Mouse (Mus musculus): ENCODE results near the gene Pik3c2b. TPM values are rescaled to one million over a fixed set of nuclear protein-coding genes. Genes with fewer than 3 reads are reported as not detected.

Gene Pik3c2b
- total RNA-seq, 2 experiments from 2014 or later = 22.7 to 24.3 TPM

DNA sequence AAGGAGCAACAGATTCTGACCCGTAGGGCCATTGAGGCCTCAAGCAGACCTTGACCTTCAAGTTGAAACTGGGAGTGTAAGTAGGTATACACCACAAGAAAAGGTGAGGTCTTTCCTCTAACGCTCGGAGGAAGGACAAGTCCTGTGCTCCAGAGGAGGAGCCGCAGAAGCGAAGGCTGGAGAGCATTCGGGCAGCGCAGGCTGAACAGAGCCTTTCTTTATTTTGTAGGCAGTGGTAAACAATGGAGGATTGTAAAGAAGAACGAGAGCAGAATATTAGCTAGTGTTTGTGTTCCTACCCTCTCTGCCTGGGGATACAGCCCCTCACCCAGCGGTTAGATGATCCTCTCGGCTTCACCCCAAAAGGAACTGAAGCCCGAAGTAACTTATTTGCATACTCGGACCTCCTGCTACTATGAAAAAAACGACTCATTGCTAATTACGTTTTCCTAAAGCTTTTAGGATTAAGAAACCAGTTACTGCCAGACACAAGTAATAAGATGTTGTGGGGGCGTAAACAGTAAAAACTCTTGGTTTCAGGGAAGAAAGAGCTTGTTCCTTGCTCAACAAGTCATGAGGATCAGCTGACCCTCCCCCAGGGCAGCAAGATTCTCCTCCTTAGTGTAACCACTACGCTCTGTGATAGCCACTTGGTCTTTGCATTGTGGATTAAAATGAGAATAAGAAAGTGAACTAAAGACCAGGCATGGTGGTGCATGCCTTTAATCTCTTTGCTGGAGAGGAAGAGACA lies 84.2 kb downstream of the Pik3c2b start:
- no peak for DNase-seq
- intact Hi-C loops (cut with DNase I) = no loop called here

DNA sequence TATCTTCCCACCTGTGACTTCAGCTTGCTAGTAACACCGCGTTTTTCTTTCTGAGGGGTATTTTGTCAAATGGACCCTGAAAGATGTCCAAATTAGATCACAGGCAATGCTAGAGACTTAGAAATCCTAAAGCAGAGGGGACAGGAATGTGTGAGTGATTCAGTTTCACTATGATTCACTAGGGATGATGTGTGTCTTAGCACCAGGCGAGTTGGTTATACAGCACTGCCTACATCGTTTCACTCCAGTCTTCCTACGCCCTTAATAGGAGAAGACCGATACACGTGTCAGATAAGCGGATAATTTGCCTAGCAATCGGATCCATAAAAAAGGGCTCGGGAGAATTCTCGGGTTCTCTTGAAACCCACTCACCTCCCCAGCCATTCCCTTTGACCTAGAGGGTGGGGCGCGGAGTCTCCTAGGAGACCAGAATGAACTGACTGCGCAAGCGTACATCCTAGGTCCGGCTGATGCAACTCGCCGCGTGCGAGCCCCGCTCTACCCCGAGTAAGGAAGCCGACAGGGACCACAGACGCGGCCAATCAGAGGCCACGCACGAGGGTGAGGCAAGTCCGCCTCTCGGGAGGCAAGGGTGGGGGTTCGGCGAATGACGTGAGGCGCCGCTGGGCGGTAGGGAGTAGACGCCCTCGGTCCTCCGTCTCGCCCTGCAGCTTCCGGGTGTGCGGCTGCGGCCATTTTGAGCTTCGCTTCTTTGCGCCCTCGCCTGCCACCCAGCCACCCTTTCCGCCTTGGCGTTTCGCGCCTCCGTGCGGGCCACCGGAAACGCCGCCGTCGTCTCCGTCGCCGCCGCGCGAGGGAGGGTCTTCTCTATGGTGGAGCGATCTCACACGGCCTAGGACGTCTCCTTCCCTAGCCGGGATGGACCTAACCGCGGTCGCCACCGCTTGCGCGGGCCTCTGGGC lies 85.4 kb downstream of the Pik3c2b start, which contains the start of gene Ppp1r15b:
Gene Ppp1r15b (plus strand): TSS at position 506 of the 923 bp plus-strand sequence.
- intact Hi-C loops (cut with DNase I) = no loop called here
- DNase-seq = peak; percentile 97

- no peak for DNase-seq
- intact Hi-C loops (cut with DNase I) = no loop called here
Observed at GRCm38 (mm10) chr1:133131561-133131905, 86.1 kb downstream of the Pik3c2b start.

DNA sequence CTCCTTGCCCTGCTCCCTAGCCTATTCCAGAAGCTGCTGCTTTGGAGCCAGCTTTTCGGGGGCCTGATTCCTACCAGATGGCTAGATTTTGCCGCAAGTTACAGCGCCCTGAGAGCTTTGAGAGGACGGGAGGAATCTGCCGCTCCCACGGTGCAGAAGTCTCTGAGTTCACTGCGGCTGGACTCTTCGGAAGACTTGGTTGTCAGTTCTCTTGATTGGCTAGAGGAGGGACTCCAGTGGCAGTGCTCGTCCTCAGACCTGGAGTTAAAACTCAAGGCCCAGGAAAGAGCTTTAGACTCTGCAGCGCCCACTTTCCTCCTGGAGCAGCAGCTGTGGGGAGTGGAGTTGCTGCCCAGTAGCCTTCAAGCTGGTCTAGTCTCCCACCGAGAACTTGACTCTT lies 86.5 kb downstream of the Pik3c2b start:
- peak; percentile 27 to 31 for DNase-seq
- intact Hi-C loops (cut with DNase I) = no loop called here

GRCm38 (mm10) chr1:133132388-133133326 lies 87.2 kb downstream of the Pik3c2b start:
- DNase-seq = peak in 1 of 2 experiments; percentile 10
- intact Hi-C loops (cut with DNase I) = no loop called here

DNA sequence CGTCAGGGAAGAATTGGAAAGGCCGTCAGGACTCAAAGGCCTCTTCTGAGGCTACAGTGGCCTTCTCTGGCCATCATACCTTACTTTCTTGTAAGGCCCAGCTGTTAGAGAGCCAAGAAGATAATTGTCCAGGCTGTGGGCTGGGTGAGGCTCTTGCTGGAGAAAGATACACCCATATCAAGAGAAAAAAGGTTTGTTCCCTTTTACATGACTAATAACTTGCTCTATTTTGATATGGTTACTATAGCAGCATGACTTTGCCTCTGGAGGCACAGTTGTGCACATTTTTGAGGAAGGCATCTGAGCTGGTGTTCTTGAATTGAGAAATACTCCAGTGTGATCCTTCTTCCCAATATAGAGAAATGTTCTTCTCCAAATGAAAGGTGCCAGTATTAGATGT lies 88.0 kb downstream of the Pik3c2b start:
- intact Hi-C loops (cut with DNase I) = no loop called here
- no peak for DNase-seq

DNA sequence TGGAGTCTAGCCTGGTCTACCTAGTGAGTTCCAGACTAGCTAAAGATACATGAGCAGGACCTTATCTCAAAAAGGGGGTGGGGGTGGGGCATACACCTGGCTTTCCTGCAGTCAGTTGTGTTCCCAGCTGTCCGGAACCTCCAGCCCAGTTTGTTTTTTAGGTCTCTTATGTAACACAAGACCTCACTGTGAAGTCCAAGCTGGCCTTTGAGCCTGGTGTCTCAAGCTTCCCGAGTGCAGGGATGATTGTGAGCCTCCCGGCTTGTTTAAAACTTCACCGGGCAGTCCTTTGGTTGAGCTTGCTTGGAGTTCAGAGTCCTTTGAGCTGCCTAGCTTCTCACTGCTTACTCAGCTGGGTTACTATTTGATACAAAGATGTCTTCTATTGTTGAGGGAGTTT lies 88.6 kb downstream of the Pik3c2b start:
- no peak for DNase-seq
- intact Hi-C loops (cut with DNase I) = no loop called here

- intact Hi-C loops (cut with DNase I) = no loop called here
- DNase-seq = no peak
Observed at GRCm38 (mm10) chr1:133134881-133135280, 89.4 kb downstream of the Pik3c2b start.

DNA sequence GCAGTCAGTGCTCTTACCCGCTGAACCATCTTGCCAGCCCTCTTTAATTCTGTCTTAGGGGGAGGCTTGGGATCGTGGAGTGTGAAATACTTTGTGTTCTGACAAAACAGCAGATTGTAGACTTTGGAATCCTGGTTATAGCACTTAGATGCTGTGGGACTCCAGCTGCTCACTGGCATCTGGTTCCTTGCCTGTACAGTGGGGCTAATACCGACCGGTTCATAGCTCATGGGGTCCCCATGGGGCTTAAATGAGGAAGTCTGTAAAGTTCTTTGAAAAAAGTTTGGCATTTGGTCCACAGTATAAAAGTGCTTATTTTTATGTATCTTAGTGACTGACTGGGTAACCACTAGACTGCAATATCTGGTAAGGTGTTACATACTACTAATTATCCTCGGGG lies 90.3 kb downstream of the Pik3c2b start:
- intact Hi-C loops (cut with DNase I) = no loop called here

GRCm38 (mm10) chr1:133138401-133138800 lies 92.9 kb downstream of the Pik3c2b start:
- intact Hi-C loops (cut with DNase I) = no loop called here
- DNase-seq = no peak

More for the DNA sequence above, 90.3 kb downstream of the Pik3c2b start:
- DNase-seq = no peak

DNA sequence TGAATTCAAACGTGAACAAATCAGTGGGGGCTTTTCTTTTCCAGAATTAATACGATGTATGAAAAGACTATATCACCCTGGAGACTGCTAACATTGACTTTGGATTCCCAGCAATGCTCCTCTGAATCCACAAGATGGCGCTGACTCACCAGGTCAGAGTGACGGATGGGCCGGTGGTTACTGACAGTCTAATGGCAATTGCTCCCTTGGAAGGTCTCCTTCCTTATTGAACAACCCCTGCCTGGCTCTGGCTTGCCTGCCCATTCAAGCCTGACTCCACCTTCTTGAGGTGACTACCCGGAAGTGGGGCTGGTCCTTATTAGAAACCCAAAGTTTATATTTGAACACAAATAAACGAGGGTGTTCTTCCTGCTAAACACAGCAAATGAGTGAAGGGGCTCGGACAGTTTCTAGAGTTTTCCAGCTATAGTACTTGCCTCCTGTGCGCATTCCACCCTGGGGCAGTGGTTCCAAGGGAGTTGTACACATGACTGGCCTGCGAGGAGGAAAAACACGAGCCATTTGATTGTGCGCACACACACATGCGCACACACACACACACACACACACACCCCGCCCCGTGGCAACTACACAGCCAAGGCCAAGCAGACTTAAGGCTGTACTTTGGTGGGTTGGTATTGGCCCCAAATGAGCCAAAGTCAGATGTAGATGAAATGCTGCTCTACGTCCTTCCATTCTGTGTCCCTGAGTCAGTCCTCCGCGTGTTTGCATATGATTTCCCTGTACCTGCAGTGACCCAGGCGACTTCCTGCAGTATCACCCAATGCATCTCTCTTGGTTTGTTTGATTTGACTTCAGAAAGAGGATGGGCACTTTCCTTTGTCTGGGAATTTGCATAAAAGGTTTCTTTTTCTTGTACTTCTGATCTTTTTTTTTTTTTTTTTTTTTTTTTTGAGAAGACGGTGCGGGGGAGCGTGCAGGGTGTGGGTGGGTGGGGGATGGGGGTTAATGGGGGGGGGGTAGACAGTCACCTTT lies 100.8 kb downstream of the Pik3c2b start:
- DNase-seq = peak; percentile 40 to 65
- intact Hi-C loops (cut with DNase I) = no loop called here

DNA sequence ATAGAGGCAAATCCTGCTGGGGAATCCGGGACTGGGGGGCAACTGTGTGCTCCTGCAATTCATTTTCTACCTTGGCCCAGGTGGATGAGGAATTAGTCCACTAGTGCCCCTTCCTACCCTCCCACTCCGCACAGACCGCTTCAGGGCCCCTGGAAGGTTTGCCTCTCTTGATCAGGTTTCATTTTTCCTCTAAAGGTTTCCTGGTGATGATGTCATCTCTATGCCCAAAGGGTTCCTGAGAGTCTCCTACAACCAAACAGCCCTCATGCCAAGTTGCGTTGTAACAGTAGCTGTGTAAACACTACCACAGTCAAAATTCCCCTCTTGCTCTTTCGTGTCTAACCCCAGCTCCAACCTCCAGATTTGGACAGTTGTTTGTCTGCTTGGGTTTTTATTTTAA lies 101.9 kb downstream of the Pik3c2b start:
- intact Hi-C loops (cut with DNase I) = no loop called here
- DNase-seq = no peak

GRCm38 (mm10) chr1:133148122-133148521 lies 102.7 kb downstream of the Pik3c2b start:
- no peak for DNase-seq
- intact Hi-C loops (cut with DNase I) = no loop called here

GRCm38 (mm10) chr1:133150556-133150955 lies 105.1 kb downstream of the Pik3c2b start:
- no peak for DNase-seq
- intact Hi-C loops (cut with DNase I) = no loop called here

DNA sequence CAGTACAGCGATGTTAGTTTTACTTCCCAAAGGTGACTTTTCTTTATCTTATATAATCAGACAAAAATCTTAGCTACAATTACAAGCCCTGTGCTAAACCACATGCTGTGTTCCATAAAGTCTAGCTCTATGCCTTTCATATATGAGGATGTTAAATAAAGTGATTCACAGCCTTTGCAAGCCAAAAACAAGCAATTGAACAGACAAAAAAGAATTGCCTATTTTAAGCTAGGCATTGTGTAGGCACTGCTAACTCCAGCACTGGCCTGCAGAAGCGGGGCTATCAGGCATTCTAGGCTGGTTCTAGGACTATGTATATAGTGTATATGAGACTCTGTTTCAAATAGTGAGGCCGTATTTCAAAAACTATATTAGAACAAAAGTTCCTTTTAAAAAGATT lies 106.7 kb downstream of the Pik3c2b start:
- no peak for DNase-seq
- intact Hi-C loops (cut with DNase I) = no loop called here

GRCm38 (mm10) chr1:133155270-133155669 lies 109.8 kb downstream of the Pik3c2b start:
- intact Hi-C loops (cut with DNase I) = no loop called here

More at GRCm38 (mm10) chr1:133155270-133155669, 109.8 kb downstream of the Pik3c2b start:
- no peak for DNase-seq
